Comparison of ENCODE assay signal across 18 mouse cellular contexts in genomic region chr17:59848853-59849252, GRCm38 (mm10).
DNase-seq lines count a peak whose midpoint lies in the region; ATAC-seq and TF ChIP-seq lines count a peak whose summit lies in the region.
"Had no signal": no experiment of that assay in that cellular context is flagged by ENCODE, and none has a peak within 500 bp of the region (broad histone marks: within the 10 kb centered on the region; RNA-seq: fewer than 3 reads in every experiment).

No protein-coding gene starts in this region.

- 0 out of 2 replicates have a peak, but pooled peaks have one; percentile 23 for ATAC-seq in embryonic facial prominence, embryonic 11.5 days (replicated peaks; ENCODE audit: insufficient number of reproducible peaks, low FRiP score, low TSS enrichment, low read depth)
- 0 out of 2 replicates have a peak, but pooled peaks have one; percentile 30 for ATAC-seq in midbrain, embryonic 11.5 days (ENCODE audit: low FRiP score)
- ATAC-seq in midbrain, embryonic 16.5 days, result no peak
- peak; percentile 78 for ATAC-seq in hindbrain, embryonic 13.5 days (ENCODE audit: low FRiP score)
- ATAC-seq in neural tube, embryonic 14.5 days (ENCODE audit: low read depth), result peak; percentile 91; the same call in 1 of the 2 replicates
- no peak for ATAC-seq in stomach, postnatal 0 days (ENCODE audit: low FRiP score, low TSS enrichment)
- ATAC-seq: lung, postnatal 0 days had no signal

- no peak overlapping the region for H3K9ac ChIP-seq in embryonic facial prominence, embryonic 11.5 days (replicated peaks; ENCODE audit: low read length)
- no peak overlapping the region for H3K9ac ChIP-seq in midbrain, embryonic 11.5 days (ENCODE audit: low read length)
- no peak overlapping the region for H3K9ac ChIP-seq in midbrain, embryonic 16.5 days (ENCODE audit: low read depth, low read length)
- H3K9ac ChIP-seq in hindbrain, embryonic 13.5 days, result no peak overlapping the region
- H3K9ac ChIP-seq in neural tube, embryonic 14.5 days (replicated peaks; ENCODE audit: low read depth, low read length), result no peak overlapping the region
- H3K9ac ChIP-seq in stomach, postnatal 0 days (ENCODE audit: low read length), result no peak overlapping the region
- H3K9ac ChIP-seq: liver, embryonic 13.5 days had no signal

- no peak overlapping the region for H3K27ac ChIP-seq in embryonic facial prominence, embryonic 11.5 days (replicated peaks; ENCODE audit: low read depth, low read length)
- H3K27ac ChIP-seq in embryonic facial prominence, embryonic 10.5 days (replicated peaks), result no peak overlapping the region
- no peak overlapping the region for H3K27ac ChIP-seq in midbrain, embryonic 11.5 days (ENCODE audit: low read depth, low read length)
- no peak overlapping the region for H3K27ac ChIP-seq in midbrain, embryonic 16.5 days (ENCODE audit: low read length)
- H3K27ac ChIP-seq in hindbrain, embryonic 13.5 days, result no peak overlapping the region; the same call in 1 of the 2 replicates
- peak overlapping the region; percentile 28; the same call in 1 of the 2 replicates for H3K27ac ChIP-seq in neural tube, embryonic 14.5 days (ENCODE audit: low read depth, low read length)
- H3K27ac ChIP-seq in stomach, postnatal 0 days (replicated peaks), result no peak overlapping the region
- H3K27ac ChIP-seq: liver, embryonic 13.5 days had no signal

- peak; percentile 12 for DNase-seq in embryonic facial prominence, embryonic 11.5 days (ENCODE audit: low spot score)
- DNase-seq in embryonic facial prominence, embryonic 10.5 days (ENCODE audit: low spot score), result no peak
- DNase-seq in midbrain, embryonic 11.5 days (ENCODE audit: low spot score, missing footprints), result no peak
- DNase-seq in stomach, postnatal 0 days (ENCODE audit: low spot score), result no peak
- no peak for DNase-seq in layer of hippocampus, adult 9-10 months (ENCODE audit: low spot score)
- DNase-seq: gastrocnemius, postnatal 10 days; heart, postnatal 36 days; kidney, adult 11 months; kidney, postnatal 4 days; liver, embryonic 13.5 days; right cerebral cortex, postnatal 14 days had no signal

- no peak for TF ChIP-seq EP300 in stomach, postnatal 0 days (optimal IDR thresholded peaks at IDR 0.05)

- no peaks in the 10 kb centered on the region for H3K36me3 ChIP-seq in embryonic facial prominence, embryonic 11.5 days (replicated peaks; ENCODE audit: control insufficient read depth, insufficient read depth, low read depth, low read length)
- H3K36me3 ChIP-seq in embryonic facial prominence, embryonic 10.5 days (replicated peaks), result no peaks in the 10 kb centered on the region
- H3K36me3 ChIP-seq in midbrain, embryonic 11.5 days (ENCODE audit: control insufficient read depth, insufficient read depth, low read length), result no peaks in the 10 kb centered on the region
- no peaks in the 10 kb centered on the region for H3K36me3 ChIP-seq in midbrain, embryonic 16.5 days (ENCODE audit: control insufficient read depth, insufficient read depth, low read length)
- no peaks in the 10 kb centered on the region for H3K36me3 ChIP-seq in hindbrain, embryonic 13.5 days
- no peaks in the 10 kb centered on the region for H3K36me3 ChIP-seq in neural tube, embryonic 14.5 days (ENCODE audit: control insufficient read depth, insufficient read depth, low read length)
- H3K36me3 ChIP-seq in stomach, postnatal 0 days (ENCODE audit: control insufficient read depth, insufficient read depth, low read length), result no peaks in the 10 kb centered on the region
- H3K36me3 ChIP-seq: liver, embryonic 13.5 days had no signal

- no peaks in the 10 kb centered on the region for H3K4me1 ChIP-seq in embryonic facial prominence, embryonic 11.5 days (ENCODE audit: control insufficient read depth, insufficient read depth, low read length)
- no peaks in the 10 kb centered on the region for H3K4me1 ChIP-seq in embryonic facial prominence, embryonic 10.5 days
- no peaks in the 10 kb centered on the region for H3K4me1 ChIP-seq in midbrain, embryonic 11.5 days (ENCODE audit: control insufficient read depth, insufficient read depth, low read length)
- H3K4me1 ChIP-seq in midbrain, embryonic 16.5 days (ENCODE audit: control insufficient read depth, insufficient read depth, low read length), result no peaks in the 10 kb centered on the region
- no peaks in the 10 kb centered on the region for H3K4me1 ChIP-seq in hindbrain, embryonic 13.5 days (replicated peaks)
- H3K4me1 ChIP-seq in neural tube, embryonic 14.5 days (ENCODE audit: control insufficient read depth, insufficient read depth, low read length), result no peaks in the 10 kb centered on the region
- no peaks in the 10 kb centered on the region for H3K4me1 ChIP-seq in stomach, postnatal 0 days (replicated peaks; ENCODE audit: control insufficient read depth, insufficient read depth)
- H3K4me1 ChIP-seq: liver, embryonic 13.5 days; megakaryocyte, embryonic 14.5 days had no signal

- H3K4me2 ChIP-seq in embryonic facial prominence, embryonic 11.5 days (ENCODE audit: low read depth, low read length), result no peak overlapping the region
- H3K4me2 ChIP-seq in midbrain, embryonic 11.5 days, result no peak overlapping the region
- H3K4me2 ChIP-seq in midbrain, embryonic 16.5 days (ENCODE audit: low read length), result no peak overlapping the region
- H3K4me2 ChIP-seq in hindbrain, embryonic 13.5 days, result no peak overlapping the region
- no peak overlapping the region for H3K4me2 ChIP-seq in neural tube, embryonic 14.5 days (ENCODE audit: low read depth, low read length)
- no peak overlapping the region for H3K4me2 ChIP-seq in stomach, postnatal 0 days (replicated peaks; ENCODE audit: low read depth)
- H3K4me2 ChIP-seq: heart, embryonic 11.5 days; liver, embryonic 13.5 days had no signal

- H3K4me3 ChIP-seq in embryonic facial prominence, embryonic 11.5 days (ENCODE audit: low read depth, low read length), result no peak overlapping the region
- no peak overlapping the region for H3K4me3 ChIP-seq in embryonic facial prominence, embryonic 10.5 days
- H3K4me3 ChIP-seq in midbrain, embryonic 11.5 days (ENCODE audit: low read depth, low read length), result no peak overlapping the region
- H3K4me3 ChIP-seq in midbrain, embryonic 16.5 days (ENCODE audit: low read depth, low read length), result no peak overlapping the region
- H3K4me3 ChIP-seq in hindbrain, embryonic 13.5 days, result no peak overlapping the region
- H3K4me3 ChIP-seq in neural tube, embryonic 14.5 days (ENCODE audit: low read depth, low read length), result no peak overlapping the region
- no peak overlapping the region for H3K4me3 ChIP-seq in stomach, postnatal 0 days (ENCODE audit: low read depth, low read length)
- H3K4me3 ChIP-seq: erythroblast, embryonic 14.5 days; liver, embryonic 13.5 days; megakaryocyte, embryonic 14.5 days had no signal

- TF ChIP-seq CTCF in stomach, postnatal 0 days (IDR thresholded peaks at IDR 0.05; ENCODE audit: low read depth), result no peak

- 44% methylated on average over 3 of the region's 3 CpGs for WGBS in embryonic facial prominence, embryonic 11.5 days
- 69% methylated on average over 3 of the region's 3 CpGs for WGBS in embryonic facial prominence, embryonic 10.5 days
- 73% methylated on average over 3 of the region's 3 CpGs for WGBS in midbrain, embryonic 11.5 days
- 55% methylated on average over 3 of the region's 3 CpGs for WGBS in midbrain, embryonic 16.5 days
- 45% methylated on average over 3 of the region's 3 CpGs for WGBS in hindbrain, embryonic 13.5 days
- 21% methylated on average over 3 of the region's 3 CpGs for WGBS in neural tube, embryonic 14.5 days
- WGBS in stomach, postnatal 0 days, result 64% methylated on average over 3 of the region's 3 CpGs

- no peaks in the 10 kb centered on the region for H3K9me3 ChIP-seq in embryonic facial prominence, embryonic 11.5 days (replicated peaks; ENCODE audit: control insufficient read depth, low read length)
- no peaks in the 10 kb centered on the region for H3K9me3 ChIP-seq in embryonic facial prominence, embryonic 10.5 days
- H3K9me3 ChIP-seq in midbrain, embryonic 11.5 days (ENCODE audit: control insufficient read depth, low read length), result no peaks in the 10 kb centered on the region
- no peaks in the 10 kb centered on the region for H3K9me3 ChIP-seq in midbrain, embryonic 16.5 days (replicated peaks; ENCODE audit: control insufficient read depth, low read length, poor library complexity, severe bottlenecking)
- H3K9me3 ChIP-seq in hindbrain, embryonic 13.5 days, result no peaks in the 10 kb centered on the region
- no peaks in the 10 kb centered on the region for H3K9me3 ChIP-seq in neural tube, embryonic 14.5 days (ENCODE audit: control insufficient read depth, low read length)
- H3K9me3 ChIP-seq in stomach, postnatal 0 days (ENCODE audit: control insufficient read depth, low read length), result no peaks in the 10 kb centered on the region
- H3K9me3 ChIP-seq: liver, embryonic 13.5 days had no signal

- no peaks in the 10 kb centered on the region for H3K27me3 ChIP-seq in embryonic facial prominence, embryonic 11.5 days (ENCODE audit: control insufficient read depth, insufficient read depth, low read length)
- no peaks in the 10 kb centered on the region for H3K27me3 ChIP-seq in embryonic facial prominence, embryonic 10.5 days (replicated peaks; ENCODE audit: low read depth, poor library complexity, severe bottlenecking)
- no peaks in the 10 kb centered on the region for H3K27me3 ChIP-seq in midbrain, embryonic 11.5 days (ENCODE audit: control insufficient read depth, insufficient read depth, low read length)
- no peaks in the 10 kb centered on the region for H3K27me3 ChIP-seq in midbrain, embryonic 16.5 days (ENCODE audit: control insufficient read depth, insufficient read depth, low read depth, low read length)
- no peaks in the 10 kb centered on the region for H3K27me3 ChIP-seq in hindbrain, embryonic 13.5 days
- H3K27me3 ChIP-seq in neural tube, embryonic 14.5 days (ENCODE audit: control insufficient read depth, insufficient read depth, low read length), result no peaks in the 10 kb centered on the region
- H3K27me3 ChIP-seq in stomach, postnatal 0 days (ENCODE audit: control insufficient read depth, insufficient read depth, low read length), result no peaks in the 10 kb centered on the region
- H3K27me3 ChIP-seq: liver, embryonic 13.5 days; megakaryocyte, embryonic 14.5 days had no signal

Comparison
In these comparisons a context has a peak if more than half of its experiments do, and no peak if none do; other contexts are left out.
1. ATAC-seq: peak in embryonic facial prominence, embryonic 11.5 days (single experiment), midbrain, embryonic 11.5 days (single experiment), hindbrain, embryonic 13.5 days (single experiment) and neural tube, embryonic 14.5 days (single experiment); none in midbrain, embryonic 16.5 days (single experiment) and stomach, postnatal 0 days (single experiment).